Mouse (Mus musculus) embryo, embryonic 9.5 days (tissue): ENCODE measurements around the gene 9930111J21Rik2.
"Not testable (repeated sequence)": the region's sequence is repeated elsewhere in the genome, so short reads cannot be mapped to it uniquely, and the experiment has no call there.

ENCODE experiments used
- DNase-seq: peaks from one replicate; pipeline ENCODE4 v3.0.0-alpha.2; 2017; ENCODE audit errors: extremely low spot score

Gene 9930111J21Rik2

GRCm38 (mm10) chr11:48974686-48975085 lies 76.4 kb downstream of the 9930111J21Rik2 start:
- not testable (repeated sequence) for DNase-seq
